Mouse (Mus musculus): Measurements from ENCODE around the gene Irf1.

GRCm38 (mm10) chr11:53783288-53783687 lies 13.5 kb downstream of the Irf1 start:
- TF ChIP-seq CTCF (IDR thresholded peaks at IDR 0.05; ENCODE audit: borderline replicate concordance, insufficient read depth, low read depth, low read length): no peak
- TF ChIP-seq POLR2A (IDR thresholded peaks at IDR 0.05; ENCODE audit: borderline replicate concordance, insufficient read depth, low read length): no peak

Data from cerebellum, adult 2 months (tissue).